Mouse (Mus musculus) stomach, embryonic 16.5 days (tissue): ENCODE data around the gene Naa15. TPM values are rescaled to one million over a fixed set of nuclear protein-coding genes. Genes with fewer than 3 reads are reported as not detected.
"Not testable (repeated sequence)": the region's sequence is repeated elsewhere in the genome, so short reads cannot be mapped to it uniquely, and the experiment has no call there.

Experiments
- ATAC-seq: fragments of 200-750 bp; cut with Nextera tagmentation; 2 replicates; pipeline ENCODE4 v1.8.0; 2017; ENCODE audit warnings: moderate number of reproducible peaks, moderate TSS enrichment; ENCODE audit not compliant: insufficient read depth, low FRiP score
- H3K27ac ChIP-seq: fragments of 300-500 bp; sonication (generic); 2 replicates; pipeline ENCODE4 v1.5.1; 2014; ENCODE audit warnings: low read length
- H3K27me3 ChIP-seq: fragments of 300-500 bp; sonication (generic); 2 replicates; pipeline ENCODE4 v1.6.1; 2014; ENCODE audit warnings: low read length, control low read depth, mixed read lengths; ENCODE audit not compliant: control insufficient read depth, insufficient read depth
- H3K36me3 ChIP-seq: fragments of 300-500 bp; sonication (generic); 2 replicates; pipeline ENCODE4 v1.6.1; 2014; ENCODE audit warnings: low read length; ENCODE audit not compliant: control insufficient read depth, insufficient read depth
- H3K4me1 ChIP-seq: fragments of 300-500 bp; sonication (generic); 2 replicates; pipeline ENCODE4 v1.6.1; 2014; ENCODE audit warnings: low read length, control low read depth, mixed read lengths; ENCODE audit not compliant: control insufficient read depth, insufficient read depth
- H3K4me2 ChIP-seq: fragments of 300-500 bp; sonication (generic); 2 replicates; pipeline ENCODE4 v1.6.1; 2014; ENCODE audit warnings: low read depth, low read length, mixed read lengths
- H3K4me3 ChIP-seq: fragments of 300-500 bp; sonication (generic); replicated peaks from 2 replicates; pipeline ENCODE4 v1.5.1; 2014; ENCODE audit warnings: mild to moderate bottlenecking, low read length
- H3K9ac ChIP-seq: fragments of 300-500 bp; sonication (generic); 2 replicates; pipeline ENCODE4 v1.6.1; 2014; ENCODE audit warnings: low read length
- H3K9me3 ChIP-seq: fragments of 300-500 bp; sonication (generic); replicated peaks from 2 replicates; pipeline ENCODE4 v1.6.1; 2016; ENCODE audit warnings: low read length, control low read depth; ENCODE audit not compliant: control insufficient read depth
- WGBS: fragments of 180-500 bp; shearing (Covaris S2); extraction: QIAGEN DNeasy Blood & Tissue Kit; methylation state at CpG from one replicate; pipeline ENCODE4 v1.1.7; 2014; 5-methylcytosine and 5-hydroxymethylcytosine counted together
- polyA plus RNA-seq: library from polyadenylated mRNA; unstranded; fragments of >200 nt; fragmentation: Nextera tagmentation; extraction: Ambion mirVana; gene quantifications from 2 replicates; pipeline ENCODE4 v1.2.1, GENCODE M21; 2015

The Naa15 gene
- polyA plus RNA-seq, 1 experiment from 2014 or later: 28.9 TPM

- Histone ChIP-seq H3K9ac (no peak overlapping the region), H3K36me3 (no peaks in the 10 kb centered on the region), H3K4me1 (no peaks in the 10 kb centered on the region), H3K4me3 (no peak overlapping the region), H3K9me3 (no peaks in the 10 kb centered on the region), H3K27me3 (peaks cover 5% of the 10 kb centered on the region), H3K27ac (no peak overlapping the region), H3K4me2 (no peak overlapping the region)
- 26% methylated on average over 3 of the region's 3 CpGs for WGBS
- ATAC-seq: no peak; the same call in 1 of the 2 replicates
Measured at GRCm38 (mm10) chr3:51398667-51399066, 16.3 kb upstream of the Naa15 start.

DNA sequence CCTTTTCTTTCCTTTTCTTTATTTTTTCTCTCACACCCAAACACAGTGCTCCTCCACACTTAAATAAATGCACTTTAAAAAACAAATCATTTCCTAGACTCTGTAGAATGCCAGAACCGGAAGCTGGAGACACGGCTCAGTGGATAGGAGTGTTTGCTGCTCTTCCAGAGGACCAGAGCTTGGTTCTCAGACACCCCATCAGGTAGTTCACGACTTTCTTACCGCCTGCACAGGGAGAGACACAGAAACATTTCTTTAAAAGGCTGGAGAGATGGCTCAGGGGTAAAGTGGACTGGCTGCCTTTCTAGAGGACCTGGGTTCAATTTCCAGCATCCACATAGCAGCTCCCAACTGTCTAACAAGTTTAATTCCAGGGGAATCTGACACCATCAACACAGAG lies 15.4 kb upstream of the Naa15 start:
- no peak for ATAC-seq
- Histone ChIP-seq H3K9me3 (no peaks in the 10 kb centered on the region), H3K27me3 (peaks cover 5% of the 10 kb centered on the region), H3K36me3 (no peaks in the 10 kb centered on the region), H3K4me2 (no peak overlapping the region), H3K4me3 (no peak overlapping the region), H3K4me1 (no peaks in the 10 kb centered on the region), H3K27ac (no peak overlapping the region), H3K9ac (no peak overlapping the region)
- WGBS: 56% methylated on average over 4 of the region's 4 CpGs

- Histone ChIP-seq H3K9me3 (no peaks in the 10 kb centered on the region), H3K4me1 (no peaks in the 10 kb centered on the region), H3K4me2 (no peak overlapping the region), H3K36me3 (no peaks in the 10 kb centered on the region), H3K4me3 (no peak overlapping the region), H3K27me3 (peaks cover 3% of the 10 kb centered on the region), H3K27ac (no peak overlapping the region), H3K9ac (no peak overlapping the region)
- 77% methylated on average over 10 of the region's 10 CpGs for WGBS
- no peak for ATAC-seq
Measured at GRCm38 (mm10) chr3:51400682-51401081, 14.3 kb upstream of the Naa15 start.

DNA sequence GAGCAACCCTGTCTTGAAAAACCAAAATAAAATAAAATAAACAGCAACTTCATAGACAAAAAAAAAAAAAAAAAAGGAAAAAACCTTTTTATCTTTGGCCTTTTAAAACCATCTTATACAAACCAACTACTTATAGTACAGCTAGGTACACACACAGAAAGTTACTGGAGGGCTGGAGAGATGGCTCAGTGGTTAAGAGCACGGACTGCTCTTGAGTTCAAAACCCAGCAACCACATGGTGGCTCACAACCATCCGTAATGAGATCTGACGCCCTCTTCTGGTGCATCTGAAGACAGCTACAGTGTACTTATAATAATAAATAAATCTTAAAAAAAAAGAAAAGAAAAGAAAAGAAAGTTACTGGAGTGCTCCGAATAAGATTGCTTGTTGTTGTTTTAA lies 12.9 kb upstream of the Naa15 start:
- ATAC-seq, H3K4me3 ChIP-seq, H3K36me3 ChIP-seq, H3K27ac ChIP-seq, H3K27me3 ChIP-seq, H3K4me2 ChIP-seq, H3K4me1 ChIP-seq, H3K9me3 ChIP-seq, H3K9ac ChIP-seq: not testable (repeated sequence)
- WGBS: 64% methylated on average over 4 of the region's 4 CpGs

DNA sequence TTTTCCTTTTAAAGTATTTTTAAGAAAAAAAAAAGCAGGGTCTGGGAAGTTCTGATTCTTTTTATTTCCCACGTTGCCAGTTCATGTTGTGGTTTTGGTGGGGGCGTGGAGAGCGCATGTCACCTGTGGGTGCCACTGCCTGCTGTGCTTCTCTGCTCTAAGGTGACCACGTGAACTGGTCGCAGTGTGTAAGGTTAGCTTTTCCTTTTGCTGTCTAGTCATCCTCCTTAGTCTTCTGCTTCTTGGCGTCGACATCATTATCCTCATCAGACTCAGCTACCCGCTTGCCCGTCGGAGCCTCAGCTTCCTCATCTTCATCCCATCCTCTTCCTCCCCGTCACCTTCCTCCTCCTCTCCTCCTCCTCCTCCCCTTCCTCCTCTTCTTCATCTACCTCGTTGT lies 12.3 kb upstream of the Naa15 start:
- H3K9me3 ChIP-seq: no peaks in the 10 kb centered on the region
- no peak overlapping the region for H3K4me2 ChIP-seq
- peaks cover 3% of the 10 kb centered on the region; the same call in 1 of the 2 replicates for H3K36me3 ChIP-seq
- no peak for ATAC-seq
- H3K9ac ChIP-seq: no peak overlapping the region
- H3K4me3 ChIP-seq: no peak overlapping the region
- H3K27me3 ChIP-seq: no peaks in the 10 kb centered on the region; the same call in 1 of the 2 replicates
- 94% methylated on average over 12 of the region's 12 CpGs for WGBS
- H3K4me1 ChIP-seq: no peaks in the 10 kb centered on the region
- no peak overlapping the region for H3K27ac ChIP-seq

DNA sequence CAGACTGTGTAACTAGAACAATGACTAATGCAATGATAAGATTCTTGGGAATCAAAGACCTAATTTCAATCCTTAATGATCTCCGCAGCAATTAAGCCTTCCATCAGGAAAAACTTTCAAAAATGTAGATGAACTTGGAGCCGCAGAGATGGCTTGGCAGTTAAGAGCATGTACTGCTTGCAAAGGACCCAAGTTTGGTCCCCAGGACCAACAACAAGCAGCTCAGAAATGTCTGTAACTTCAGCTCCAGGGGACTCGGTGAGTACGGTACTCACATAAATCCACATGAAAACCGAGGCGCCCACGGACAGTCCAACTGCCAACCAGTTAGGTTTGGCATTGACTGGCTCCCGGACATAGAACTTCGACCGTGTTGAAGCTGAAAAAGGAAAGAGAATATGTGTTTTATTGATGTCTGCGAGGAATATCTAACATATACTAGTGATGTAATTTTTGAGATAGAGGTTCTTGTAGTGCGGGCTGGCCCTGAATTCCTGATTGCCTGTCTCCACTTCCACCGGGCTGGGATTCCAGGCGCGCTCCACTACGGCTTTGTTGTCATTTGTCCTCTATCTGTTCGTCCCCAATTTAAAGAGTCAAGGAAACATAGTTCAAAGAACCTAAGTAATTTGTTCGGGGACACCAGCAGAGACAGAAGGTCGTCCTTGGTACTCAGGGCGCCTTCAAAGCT lies 6.9 kb upstream of the Naa15 start:
- Histone ChIP-seq H3K4me3 (peak overlapping the region; percentile 94), H3K27ac (peak overlapping the region; percentile 96), H3K4me2 (peak overlapping the region; percentile 59), H3K36me3 (peaks cover 3% of the 10 kb centered on the region; the same call in 1 of the 2 replicates), H3K4me1 (peaks cover 6% of the 10 kb centered on the region), H3K9ac (peak overlapping the region; percentile 95), H3K27me3 (no peaks in the 10 kb centered on the region), H3K9me3 (no peaks in the 10 kb centered on the region)
- ATAC-seq: no peak
- 22% methylated on average over 20 of the region's 20 CpGs for WGBS

DNA sequence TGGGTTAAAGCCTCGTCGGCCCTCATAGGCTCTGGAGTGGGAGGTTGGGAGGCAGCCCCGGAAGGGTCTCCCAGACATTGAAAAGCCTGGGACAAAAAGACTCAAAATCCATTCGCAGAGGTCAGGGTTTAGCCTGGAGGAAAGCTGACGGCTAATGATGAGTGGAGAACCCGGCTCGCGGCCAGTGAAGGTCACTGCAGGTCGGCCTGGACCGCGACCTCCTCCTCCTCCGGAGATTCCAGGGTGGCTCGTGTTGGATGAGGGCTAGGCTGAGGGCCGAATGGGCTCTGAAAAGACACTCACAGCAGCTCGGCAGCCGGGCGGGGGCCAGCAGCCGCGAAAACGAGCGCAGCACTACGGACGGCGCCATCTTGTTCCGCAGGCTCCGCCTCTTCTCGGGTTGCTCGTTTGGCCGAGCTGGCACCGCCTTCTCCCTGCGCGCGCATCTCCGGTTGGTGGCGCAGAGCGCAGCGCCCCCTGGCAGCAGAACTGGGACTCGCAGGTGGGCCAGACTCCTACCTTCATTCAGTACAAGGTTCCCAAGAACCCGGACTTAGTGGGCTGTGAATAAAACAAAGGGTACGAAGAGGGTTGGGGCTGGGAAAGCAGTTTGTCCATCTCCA lies 6.3 kb upstream of the Naa15 start, which contains the start of gene Ndufc1:
TSS of gene Ndufc1 (minus strand) at position 428 of the 623 bp plus-strand sequence.
- Histone ChIP-seq H3K9me3 (no peaks in the 10 kb centered on the region), H3K4me2 (peak within 1 kb of the TSS; percentile 59), H3K4me1 (peaks cover 6% of the 10 kb centered on the region), H3K4me3 (peak within 1 kb of the TSS; percentile 94), H3K36me3 (peaks cover 3% of the 10 kb centered on the region; the same call in 1 of the 2 replicates), H3K9ac (peak within 1 kb of the TSS; percentile 95), H3K27me3 (no peaks in the 10 kb centered on the region), H3K27ac (peak within 1 kb of the TSS; percentile 96)
- WGBS: under 1% methylated on average over 40 of the region's 40 CpGs
- peak; percentile 92 for ATAC-seq

DNA sequence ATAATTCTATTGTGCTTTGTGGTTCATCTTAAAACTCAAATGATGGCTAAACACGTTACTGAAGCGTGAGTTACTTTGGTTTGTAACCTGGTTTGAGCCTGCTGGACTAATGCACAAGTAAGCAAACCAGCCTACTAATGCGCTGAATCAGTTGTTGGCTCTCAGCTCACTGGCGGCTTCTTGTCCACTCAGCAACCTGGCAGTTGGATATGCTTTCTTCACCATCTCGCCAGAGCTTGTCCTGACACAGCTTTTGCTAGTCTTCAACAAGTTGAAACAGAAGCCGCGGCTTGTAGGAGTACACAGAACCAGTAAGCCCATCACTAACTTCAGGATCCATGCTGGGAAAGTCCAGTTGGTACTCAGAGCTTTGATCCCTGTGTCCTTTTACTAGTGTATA lies 2.5 kb upstream of the Naa15 start:
- no peak overlapping the region for H3K9ac ChIP-seq
- peaks cover 15% of the 10 kb centered on the region for H3K4me1 ChIP-seq
- no peak overlapping the region for H3K4me3 ChIP-seq
- no peak overlapping the region for H3K27ac ChIP-seq
- no peak for ATAC-seq
- WGBS: 89% methylated on average over 7 of the region's 7 CpGs
- no peaks in the 10 kb centered on the region for H3K9me3 ChIP-seq
- no peaks in the 10 kb centered on the region for H3K36me3 ChIP-seq
- no peak overlapping the region for H3K4me2 ChIP-seq
- no peaks in the 10 kb centered on the region for H3K27me3 ChIP-seq

GRCm38 (mm10) chr3:51413276-51413675 lies 1.7 kb upstream of the Naa15 start:
- WGBS: 83% methylated on average over 1 of the region's 1 CpGs

More at GRCm38 (mm10) chr3:51413276-51413675, 1.7 kb upstream of the Naa15 start:
- Histone ChIP-seq H3K4me2 (no peak overlapping the region), H3K27ac (no peak overlapping the region), H3K9ac (no peak overlapping the region), H3K9me3 (no peaks in the 10 kb centered on the region), H3K4me1 (peaks cover 18% of the 10 kb centered on the region), H3K36me3 (no peaks in the 10 kb centered on the region), H3K4me3 (no peak overlapping the region), H3K27me3 (no peaks in the 10 kb centered on the region)
- no peak for ATAC-seq
